Mouse (Mus musculus) liver, adult 2 months (tissue): ENCODE measurements around the gene Mthfs.

Experiments
- CTCF ChIP-seq: fragments of 200-500 bp; IDR thresholded peaks from 2 replicates; pipeline ENCODE4 v1.5.1; 2011; ENCODE audit warnings: low read depth, low read length, control low read depth
- POLR2A ChIP-seq: fragments of 200-500 bp; IDR thresholded peaks from 2 replicates; pipeline ENCODE4 v1.6.1; 2011; ENCODE audit warnings: low read length, control low read depth; ENCODE audit not compliant: insufficient read depth; ENCODE audit errors: extremely low read depth

- TF ChIP-seq CTCF (no peak), POLR2A (no peak)
Observed at GRCm38 (mm10) chr9:89309195-89309535, 98.7 kb downstream of the Mthfs start.
